Mouse (Mus musculus) MEL (cell line): ENCODE results near the gene Aqp8.

Source experiments
- CTCF ChIP-seq, 3 experiments: IDR thresholded peaks in 2 of 3; conservative IDR thresholded peaks in 1 of 3; 2 replicates each; pipeline ENCODE4 v1.5.1; 2011 to 2012; ENCODE audit warnings: low read length in 3 of 3, low read depth in 2 of 3, mild to moderate bottlenecking in 2 of 3, improper control_type of control experiment in 1 of 3, inconsistent platforms in 1 of 3, mixed read lengths in 1 of 3, moderate library complexity in 1 of 3; ENCODE audit not compliant: control insufficient read depth in 1 of 3, insufficient read depth in 1 of 3, poor library complexity in 1 of 3, severe bottlenecking in 1 of 3
- MEF2A ChIP-seq: IDR thresholded peaks from 2 replicates; pipeline ENCODE4 v1.6.1; 2014; ENCODE audit warnings: low read depth, mild to moderate bottlenecking, inconsistent platforms, low read length, improper control_type of control experiment; ENCODE audit not compliant: poor library complexity, insufficient replicate concordance, severe bottlenecking; ENCODE audit errors: extremely low read depth
- POLR2A ChIP-seq, 2 experiments: IDR thresholded peaks; 2 replicates each; pipeline ENCODE4 v1.6.1; 2011 to 2012; ENCODE audit warnings: low read length in 2 of 2, mild to moderate bottlenecking in 2 of 2, control low read depth in 1 of 2, improper control_type of control experiment in 1 of 2, low read depth in 1 of 2, moderate library complexity in 1 of 2; ENCODE audit not compliant: control insufficient read depth in 1 of 2, insufficient read depth in 1 of 2, poor library complexity in 1 of 2
- TBP ChIP-seq: IDR thresholded peaks from 2 replicates; pipeline ENCODE4 v1.8.0; 2011; ENCODE audit warnings: low read depth, low read length, improper control_type of control experiment
- USF1 ChIP-seq: IDR thresholded peaks from 2 replicates; pipeline ENCODE4 v1.6.1; 2014; ENCODE audit warnings: low read depth, mild to moderate bottlenecking, inconsistent platforms, low read length, improper control_type of control experiment, moderate library complexity
- USF2 ChIP-seq, 2 experiments: IDR thresholded peaks; 2 replicates each; pipeline ENCODE4 v1.6.1; 2011 to 2012; ENCODE audit warnings: improper control_type of control experiment in 2 of 2, low read length in 2 of 2, borderline replicate concordance in 1 of 2, inconsistent platforms in 1 of 2, low read depth in 1 of 2, mild to moderate bottlenecking in 1 of 2; ENCODE audit not compliant: insufficient read depth in 1 of 2
- ZC3H11A ChIP-seq: IDR thresholded peaks from 2 replicates; pipeline ENCODE4 v1.6.1; 2012; ENCODE audit warnings: low read depth, mild to moderate bottlenecking, inconsistent platforms, low read length, improper control_type of control experiment

DNA sequence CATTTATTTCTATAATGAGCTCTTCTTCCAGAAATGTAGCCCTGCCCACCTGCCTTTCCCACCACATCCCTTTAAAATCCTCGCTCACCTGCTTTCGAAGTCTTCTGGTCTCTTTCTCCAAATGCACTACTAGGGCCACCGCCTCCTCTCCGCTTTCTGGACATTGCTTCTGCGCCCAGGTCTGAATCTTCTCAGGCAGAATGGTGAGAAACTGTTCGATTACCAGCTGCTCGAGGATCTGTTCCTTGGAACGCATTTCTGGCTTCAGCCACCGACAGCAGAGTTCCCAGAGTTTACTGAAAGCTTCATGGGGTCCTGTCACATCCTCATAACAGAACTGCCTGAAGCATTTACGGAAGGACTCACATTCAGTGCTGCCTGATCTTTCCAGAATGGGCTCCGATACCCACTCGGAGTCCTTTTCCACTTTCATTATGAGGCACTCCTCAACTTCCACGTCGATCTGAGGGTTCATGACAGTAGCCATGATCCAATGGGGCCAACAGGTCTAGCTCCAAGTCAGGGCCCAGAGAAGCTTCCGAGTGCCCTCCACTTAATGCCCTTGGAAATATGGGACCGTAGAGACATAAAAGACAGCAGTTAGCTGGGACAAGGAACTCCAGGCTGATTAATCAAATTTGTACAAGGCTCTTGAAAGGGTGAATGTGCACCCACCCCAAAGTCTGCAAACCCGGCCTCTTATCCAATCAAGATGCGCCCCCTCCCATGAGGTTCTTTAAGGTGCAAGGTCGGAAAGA lies 37.6 kb downstream of the Aqp8 start:
- TF ChIP-seq USF2 (IDR thresholded peaks at IDR 0.05; ENCODE audit: borderline replicate concordance in 1 of 2, insufficient read depth in 1 of 2, low read depth in 1 of 2, low read length in 2 of 2), result no peak
- TF ChIP-seq POLR2A (IDR thresholded peaks at IDR 0.05; ENCODE audit: control insufficient read depth in 1 of 2, insufficient read depth in 1 of 2, low read depth in 1 of 2, low read length in 2 of 2, poor library complexity in 1 of 2), result no peak
- no peak for TF ChIP-seq CTCF (IDR thresholded peaks at IDR 0.05 in 2 of 3, conservative IDR thresholded peaks at IDR 0.05 in 1 of 3; ENCODE audit: control insufficient read depth in 1 of 3, insufficient read depth in 1 of 3, low read depth in 2 of 3, low read length in 3 of 3, poor library complexity in 1 of 3, severe bottlenecking in 1 of 3)
- TF ChIP-seq TBP, result no peak
- no peak for TF ChIP-seq ZC3H11A
- no peak for TF ChIP-seq MEF2A
- no peak for TF ChIP-seq USF1
